Mouse (Mus musculus): ENCODE data around the gene Rdh12.

DNA sequence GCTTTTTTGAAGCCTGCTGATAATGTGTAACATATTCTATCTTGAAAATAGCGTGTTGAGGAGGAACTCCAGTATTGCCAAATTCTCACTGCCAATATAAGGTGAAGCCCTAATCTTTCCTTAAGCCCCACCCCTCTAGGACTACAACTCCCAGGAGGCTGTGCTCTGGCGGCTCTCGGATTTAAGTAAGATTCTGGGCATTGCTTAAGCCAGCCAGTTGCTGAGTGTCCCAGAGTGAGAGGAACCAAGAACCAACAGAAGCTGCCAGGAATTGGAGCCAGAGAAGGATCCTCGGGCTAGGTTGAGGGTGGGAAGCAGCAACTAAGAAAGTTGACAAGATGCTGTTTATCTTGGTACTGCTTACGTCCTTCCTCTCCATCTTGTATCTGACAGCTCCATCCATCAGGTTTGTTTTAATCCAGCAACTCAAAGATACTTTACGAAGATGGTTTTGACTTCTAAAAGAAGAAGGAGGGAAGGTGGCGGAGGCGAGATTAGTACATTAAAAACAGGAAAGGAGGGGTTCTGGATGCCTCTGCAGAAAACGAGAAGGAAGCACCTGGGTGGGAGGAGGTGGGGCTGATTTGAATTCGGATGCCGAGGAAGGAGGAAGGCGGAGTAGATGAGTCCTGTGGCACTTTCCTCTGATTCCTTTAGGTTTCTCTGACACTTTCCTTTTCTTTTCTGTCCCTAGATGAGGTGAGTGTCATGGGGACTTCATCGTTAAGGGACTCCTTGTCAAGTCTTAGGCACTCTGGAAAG is at the start of gene Rdh12:
- TF ChIP-seq POLR2A (IDR thresholded peaks at IDR 0.05; ENCODE audit: borderline replicate concordance, insufficient read depth, low read length): peak; percentile 30; the same call in 1 of the 2 replicates
- TF ChIP-seq CTCF (IDR thresholded peaks at IDR 0.05; ENCODE audit: borderline replicate concordance, insufficient read depth, low read depth, low read length): no peak

All from cerebellum, adult 2 months (tissue).